Mouse (Mus musculus) liver, embryonic 12.5 days (tissue): Measurements from ENCODE around the gene Ift57. TPM values are rescaled to one million over a fixed set of nuclear protein-coding genes. Genes with fewer than 3 reads are reported as not detected.

Experiments
- ATAC-seq: fragments of 200-750 bp; cut with Nextera tagmentation; 2 replicates; pipeline ENCODE4 v1.8.0; 2017; ENCODE audit warnings: moderate number of reproducible peaks, mild to moderate bottlenecking, moderate library complexity
- H3K27ac ChIP-seq: fragments of 300-500 bp; sonication (generic); 2 replicates; pipeline ENCODE4 v1.5.1; 2016; ENCODE audit warnings: mild to moderate bottlenecking
- H3K27me3 ChIP-seq: fragments of 300-500 bp; sonication (generic); replicated peaks from 2 replicates; pipeline ENCODE4 v1.6.1; 2016; ENCODE audit warnings: mild to moderate bottlenecking, moderate library complexity
- H3K36me3 ChIP-seq: fragments of 300-500 bp; sonication (generic); 2 replicates; pipeline ENCODE4 v1.6.1; 2016; ENCODE audit warnings: mild to moderate bottlenecking, moderate library complexity
- H3K4me1 ChIP-seq: fragments of 300-500 bp; sonication (generic); 2 replicates; pipeline ENCODE4 v1.6.1; 2016
- H3K4me2 ChIP-seq: fragments of 300-500 bp; sonication (generic); 2 replicates; pipeline ENCODE4 v1.6.1; 2016; ENCODE audit warnings: mild to moderate bottlenecking, moderate library complexity
- H3K4me3 ChIP-seq: fragments of 300-500 bp; sonication (generic); 2 replicates; pipeline ENCODE4 v1.5.1; 2016; ENCODE audit warnings: mild to moderate bottlenecking, moderate library complexity
- H3K9ac ChIP-seq: fragments of 300-500 bp; sonication (generic); 2 replicates; pipeline ENCODE4 v1.6.1; 2016; ENCODE audit warnings: mild to moderate bottlenecking, moderate library complexity
- H3K9me3 ChIP-seq: fragments of 300-500 bp; sonication (generic); replicated peaks from 2 replicates; pipeline ENCODE4 v1.6.1; 2016; ENCODE audit warnings: mild to moderate bottlenecking, moderate library complexity
- WGBS: fragments of 180-500 bp; shearing (Covaris S2); methylation state at CpG from one replicate; pipeline ENCODE4 v1.1.7; 2016; ENCODE audit not compliant: insufficient replicate concordance; 5-methylcytosine and 5-hydroxymethylcytosine counted together
- polyA plus RNA-seq: library from polyadenylated mRNA; unstranded; fragments of >200 nt; fragmentation: Nextera tagmentation; extraction: Ambion mirVana; gene quantifications from 2 replicates; pipeline ENCODE4 v1.2.1, GENCODE M21; 2016

Ift57 gene
- polyA plus RNA-seq, 1 experiment from 2014 or later = 7.9 TPM

DNA sequence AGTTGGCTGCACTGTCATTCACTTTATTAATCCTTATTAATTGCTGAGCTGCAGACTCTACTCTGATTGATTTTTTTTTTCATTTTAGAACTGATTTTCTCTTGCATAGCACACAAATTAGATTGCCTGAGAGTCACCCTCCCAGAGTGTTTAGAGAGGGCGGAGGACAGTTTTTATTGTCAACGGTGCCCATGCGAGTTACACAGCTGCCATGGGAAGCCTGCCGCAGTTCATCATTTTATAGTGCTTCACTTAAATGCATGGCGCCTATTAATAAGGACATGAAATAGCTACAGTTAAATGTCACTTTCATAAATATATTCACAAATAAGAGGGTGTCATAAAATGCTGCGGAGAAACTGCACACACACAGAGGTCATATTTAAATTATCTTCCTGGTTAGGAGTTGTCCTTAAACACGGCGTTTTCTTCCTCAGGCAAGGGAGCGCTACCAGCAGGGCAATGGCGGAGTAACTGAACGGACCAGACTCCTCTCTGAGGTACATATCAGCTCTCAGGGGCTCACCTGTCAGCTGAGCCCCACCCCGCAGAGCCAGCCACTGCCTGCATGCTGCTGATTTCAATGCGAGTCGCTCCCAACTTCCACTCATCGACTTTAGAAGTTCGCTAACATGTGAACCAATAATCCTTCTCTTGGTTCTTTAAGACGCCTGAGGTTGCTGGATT lies 61.6 kb downstream of the Ift57 start:
- 76% methylated on average over 17 of the region's 17 CpGs for WGBS
- 0 out of 2 replicates have a peak, but pooled peaks have one; percentile 46 for ATAC-seq

DNA sequence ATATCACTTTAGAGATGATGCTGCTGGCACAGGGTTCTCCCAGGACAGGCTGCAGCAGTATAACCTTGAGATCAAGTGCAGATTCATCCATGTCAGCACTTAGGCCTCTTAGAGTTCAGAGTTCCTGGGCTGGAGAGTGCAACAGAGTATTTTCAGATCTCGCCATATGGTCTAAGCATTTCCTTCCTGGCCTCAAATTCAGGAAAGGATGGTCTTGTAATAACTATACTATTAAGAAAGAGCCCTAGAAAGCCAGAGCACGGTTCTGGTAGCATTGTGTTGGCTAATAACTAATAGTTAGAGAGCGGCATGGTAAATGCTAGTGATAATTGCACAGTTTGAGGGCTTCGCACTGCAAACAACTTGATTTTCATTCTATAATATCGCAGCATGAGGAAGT lies 62.9 kb downstream of the Ift57 start:
- Histone ChIP-seq H3K27me3 (no peaks in the 10 kb centered on the region), H3K4me1 (peaks cover 28% of the 10 kb centered on the region), H3K27ac (no peak overlapping the region), H3K36me3 (no peaks in the 10 kb centered on the region), H3K9me3 (no peaks in the 10 kb centered on the region), H3K4me3 (no peak overlapping the region), H3K9ac (no peak overlapping the region), H3K4me2 (no peak overlapping the region)
- no peak for ATAC-seq
- WGBS = 69% methylated on average over 5 of the region's 5 CpGs

More for the DNA sequence above, 61.6 kb downstream of the Ift57 start:
- Histone ChIP-seq H3K4me2 (no peak overlapping the region), H3K9me3 (no peaks in the 10 kb centered on the region), H3K27ac (no peak overlapping the region), H3K36me3 (no peaks in the 10 kb centered on the region), H3K4me3 (no peak overlapping the region), H3K27me3 (no peaks in the 10 kb centered on the region), H3K9ac (no peak overlapping the region), H3K4me1 (peaks cover 18% of the 10 kb centered on the region)

DNA sequence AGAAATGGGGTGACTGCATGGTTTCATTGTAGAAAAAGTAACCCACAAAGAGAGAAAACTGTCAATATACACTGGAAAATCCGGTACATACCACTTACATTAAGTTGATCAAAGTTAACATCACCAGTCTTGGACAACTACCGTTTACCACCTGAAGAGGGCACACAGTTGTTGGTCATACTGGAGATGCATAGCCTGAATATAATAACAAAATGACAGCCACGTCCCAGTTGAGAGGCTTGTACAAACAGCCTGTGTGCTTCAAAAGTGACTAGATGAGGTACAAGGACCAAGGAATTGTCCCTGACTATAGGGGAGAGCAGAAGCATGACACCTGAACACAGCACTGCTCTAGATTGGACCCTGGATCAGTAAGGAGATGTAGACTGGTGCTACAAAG lies 67.3 kb downstream of the Ift57 start:
- Histone ChIP-seq H3K4me2 (no peak overlapping the region), H3K9ac (peak overlapping the region; percentile 50), H3K36me3 (no peaks in the 10 kb centered on the region), H3K4me3 (no peak overlapping the region), H3K27ac (peak overlapping the region; percentile 72; the same call in 1 of the 2 replicates), H3K9me3 (no peaks in the 10 kb centered on the region), H3K27me3 (no peaks in the 10 kb centered on the region), H3K4me1 (peaks cover 60% of the 10 kb centered on the region)
- peak; percentile 62 for ATAC-seq
- 33% methylated on average over 3 of the region's 3 CpGs for WGBS

- Histone ChIP-seq H3K36me3 (no peaks in the 10 kb centered on the region), H3K27me3 (no peaks in the 10 kb centered on the region), H3K4me2 (no peak overlapping the region), H3K4me3 (no peak overlapping the region), H3K27ac (peak overlapping the region; percentile 98), H3K9me3 (no peaks in the 10 kb centered on the region), H3K9ac (peak overlapping the region; percentile 57; the same call in 1 of the 2 replicates), H3K4me1 (peaks cover 76% of the 10 kb centered on the region)
- 88% methylated on average over 4 of the region's 4 CpGs for WGBS
- ATAC-seq = no peak
Observed at GRCm38 (mm10) chr16:49768491-49769031, 69.5 kb downstream of the Ift57 start.

GRCm38 (mm10) chr16:49769831-49770261 lies 70.8 kb downstream of the Ift57 start:
- no peaks in the 10 kb centered on the region for H3K27me3 ChIP-seq
- H3K9ac ChIP-seq = peak overlapping the region; percentile 32
- peak overlapping the region; percentile 44 for H3K4me2 ChIP-seq
- WGBS = 13% methylated on average over 2 of the region's 2 CpGs
- H3K4me3 ChIP-seq = no peak overlapping the region
- peak overlapping the region; percentile 98 for H3K27ac ChIP-seq
- no peaks in the 10 kb centered on the region for H3K36me3 ChIP-seq
- no peaks in the 10 kb centered on the region for H3K9me3 ChIP-seq
- H3K4me1 ChIP-seq = peaks cover 89% of the 10 kb centered on the region
- ATAC-seq = peak; percentile 81

- no peaks in the 10 kb centered on the region for H3K9me3 ChIP-seq
- peak overlapping the region; percentile 22 for H3K4me2 ChIP-seq
- H3K27ac ChIP-seq = peak overlapping the region; percentile 98
- 40% methylated on average over 12 of the region's 12 CpGs for WGBS
- H3K4me3 ChIP-seq = no peak overlapping the region
- no peak for ATAC-seq
- H3K36me3 ChIP-seq = no peaks in the 10 kb centered on the region
- H3K9ac ChIP-seq = peak overlapping the region; percentile 61
- H3K4me1 ChIP-seq = peaks cover 91% of the 10 kb centered on the region
- no peaks in the 10 kb centered on the region for H3K27me3 ChIP-seq
Observed at GRCm38 (mm10) chr16:49770320-49771189, 71.5 kb downstream of the Ift57 start.

DNA sequence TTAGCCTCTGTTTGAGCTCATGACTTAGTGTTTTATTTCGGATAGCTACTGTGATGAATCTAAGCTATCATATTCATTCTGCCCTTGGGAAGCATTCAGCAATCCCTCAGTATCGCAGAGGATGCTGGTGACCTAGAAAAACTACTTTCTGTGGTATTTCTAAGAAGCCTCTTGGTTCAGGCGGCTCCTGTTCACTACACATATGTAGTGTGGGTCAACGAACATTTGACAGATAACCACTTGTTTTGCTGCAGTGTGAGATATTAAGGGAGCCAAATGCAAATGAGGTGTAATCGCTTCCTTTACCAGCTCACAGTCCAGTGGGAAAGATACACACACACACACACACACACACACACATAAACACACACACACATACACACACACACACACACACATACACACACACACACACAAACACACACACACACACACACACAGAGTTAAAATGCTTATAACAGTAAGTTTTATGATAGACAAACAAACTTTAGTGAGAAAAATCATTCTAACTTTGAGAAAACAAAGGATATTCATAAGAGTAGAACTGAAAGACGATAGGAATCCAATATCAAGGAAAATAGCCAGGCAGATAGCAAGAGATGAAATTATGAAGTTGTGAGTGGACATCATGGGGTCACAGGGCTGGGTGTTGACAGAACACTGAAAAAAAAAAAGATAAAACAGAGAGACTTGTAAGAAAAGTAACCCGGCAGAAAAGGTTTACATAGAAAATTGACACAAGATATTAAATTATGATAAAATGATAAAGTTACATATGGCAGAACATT lies 72.8 kb downstream of the Ift57 start:
- no peaks in the 10 kb centered on the region for H3K27me3 ChIP-seq
- no peaks in the 10 kb centered on the region for H3K36me3 ChIP-seq
- WGBS = 32% methylated on average over 7 of the region's 7 CpGs
- H3K4me1 ChIP-seq = peaks cover 94% of the 10 kb centered on the region
- ATAC-seq = peak; percentile 78
- H3K4me3 ChIP-seq = no peak overlapping the region
- H3K4me2 ChIP-seq = peak overlapping the region; percentile 22
- peak overlapping the region; percentile 98 for H3K27ac ChIP-seq
- no peaks in the 10 kb centered on the region for H3K9me3 ChIP-seq
- H3K9ac ChIP-seq = peak overlapping the region; percentile 68

- no peak overlapping the region for H3K4me3 ChIP-seq
- no peaks in the 10 kb centered on the region for H3K36me3 ChIP-seq
- H3K4me1 ChIP-seq = peaks cover 94% of the 10 kb centered on the region
- H3K27me3 ChIP-seq = no peaks in the 10 kb centered on the region
- H3K4me2 ChIP-seq = peak overlapping the region; percentile 22
- ATAC-seq = no peak
- 21% methylated on average over 1 of the region's 1 CpGs for WGBS
- H3K27ac ChIP-seq = peak overlapping the region; percentile 98
- H3K9me3 ChIP-seq = no peaks in the 10 kb centered on the region
- H3K9ac ChIP-seq = peak overlapping the region; percentile 68
Observed at GRCm38 (mm10) chr16:49772576-49772975, 73.5 kb downstream of the Ift57 start.

DNA sequence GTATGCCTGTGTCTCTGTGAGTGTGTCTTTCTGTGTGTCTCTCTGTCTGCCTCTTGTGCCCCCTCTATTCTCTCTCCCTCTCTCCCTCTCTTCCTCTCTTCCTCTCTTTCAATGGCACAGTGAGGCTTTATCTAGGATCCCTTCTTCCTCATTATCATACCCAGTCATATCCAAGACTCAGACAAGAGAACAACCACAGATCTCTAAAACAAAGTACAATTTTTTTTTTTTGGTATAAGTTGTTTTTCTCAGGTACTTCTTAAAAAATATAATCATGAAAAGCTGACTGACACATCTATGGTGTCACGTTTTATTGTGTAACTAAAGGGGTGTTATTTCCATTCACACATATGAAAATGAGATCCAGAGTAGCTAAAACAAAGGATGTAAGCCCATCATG lies 74.0 kb downstream of the Ift57 start:
- H3K4me1 ChIP-seq = peaks cover 97% of the 10 kb centered on the region
- no peaks in the 10 kb centered on the region for H3K36me3 ChIP-seq
- no peaks in the 10 kb centered on the region for H3K9me3 ChIP-seq
- no peak for ATAC-seq
- no peaks in the 10 kb centered on the region for H3K27me3 ChIP-seq
- peak overlapping the region; percentile 22 for H3K4me2 ChIP-seq
- H3K27ac ChIP-seq = peak overlapping the region; percentile 98
- peak overlapping the region; percentile 68 for H3K9ac ChIP-seq
- no peak overlapping the region for H3K4me3 ChIP-seq
- 50% methylated on average over 1 of the region's 1 CpGs for WGBS

- Histone ChIP-seq H3K27ac (peak overlapping the region; percentile 98), H3K9me3 (no peaks in the 10 kb centered on the region), H3K36me3 (no peaks in the 10 kb centered on the region), H3K27me3 (no peaks in the 10 kb centered on the region), H3K4me2 (peak overlapping the region; percentile 65), H3K4me3 (peak overlapping the region; percentile 8; the same call in 1 of the 2 replicates), H3K4me1 (peaks cover 97% of the 10 kb centered on the region), H3K9ac (peak overlapping the region; percentile 68)
- ATAC-seq = no peak
- WGBS = 29% methylated on average over 18 of the region's 18 CpGs
Observed at GRCm38 (mm10) chr16:49774059-49775001, 75.3 kb downstream of the Ift57 start.
